Mouse (Mus musculus): ENCODE data around the gene Xirp2.

Gene Xirp2

DNA sequence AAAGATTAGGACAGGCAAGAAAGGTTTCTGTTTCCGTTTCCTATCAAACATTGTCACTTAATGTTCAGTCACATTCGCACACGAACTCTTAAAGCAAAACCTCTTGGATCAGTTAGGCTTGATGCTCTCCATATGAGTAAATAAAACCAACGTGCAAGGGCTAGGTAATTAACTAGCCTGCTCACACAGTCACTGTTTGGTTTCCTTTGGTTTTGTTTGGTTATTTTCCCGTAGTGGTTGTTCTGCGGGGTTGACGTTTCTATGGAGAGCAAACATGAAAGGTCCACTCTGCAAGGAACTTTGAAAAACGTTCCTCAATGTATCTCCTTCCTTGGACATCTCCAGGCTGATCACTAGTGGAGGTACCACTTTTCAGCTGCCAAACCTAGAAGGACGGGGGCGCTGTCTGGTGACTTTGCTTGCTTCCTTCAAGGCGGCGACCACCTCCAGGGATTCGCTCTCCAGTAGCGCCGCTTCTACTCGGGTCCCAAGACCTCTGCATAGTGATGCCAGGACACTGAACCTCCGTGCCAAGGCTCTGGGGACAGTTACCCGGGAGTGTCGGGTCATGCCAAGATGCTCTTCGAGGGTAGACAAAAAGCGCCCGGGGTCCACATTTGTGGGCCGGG is 119.2 kb downstream of the Xirp2 start:
- DNase-seq (ENCODE audit: extremely low read depth, low read depth), result no peak

DNA sequence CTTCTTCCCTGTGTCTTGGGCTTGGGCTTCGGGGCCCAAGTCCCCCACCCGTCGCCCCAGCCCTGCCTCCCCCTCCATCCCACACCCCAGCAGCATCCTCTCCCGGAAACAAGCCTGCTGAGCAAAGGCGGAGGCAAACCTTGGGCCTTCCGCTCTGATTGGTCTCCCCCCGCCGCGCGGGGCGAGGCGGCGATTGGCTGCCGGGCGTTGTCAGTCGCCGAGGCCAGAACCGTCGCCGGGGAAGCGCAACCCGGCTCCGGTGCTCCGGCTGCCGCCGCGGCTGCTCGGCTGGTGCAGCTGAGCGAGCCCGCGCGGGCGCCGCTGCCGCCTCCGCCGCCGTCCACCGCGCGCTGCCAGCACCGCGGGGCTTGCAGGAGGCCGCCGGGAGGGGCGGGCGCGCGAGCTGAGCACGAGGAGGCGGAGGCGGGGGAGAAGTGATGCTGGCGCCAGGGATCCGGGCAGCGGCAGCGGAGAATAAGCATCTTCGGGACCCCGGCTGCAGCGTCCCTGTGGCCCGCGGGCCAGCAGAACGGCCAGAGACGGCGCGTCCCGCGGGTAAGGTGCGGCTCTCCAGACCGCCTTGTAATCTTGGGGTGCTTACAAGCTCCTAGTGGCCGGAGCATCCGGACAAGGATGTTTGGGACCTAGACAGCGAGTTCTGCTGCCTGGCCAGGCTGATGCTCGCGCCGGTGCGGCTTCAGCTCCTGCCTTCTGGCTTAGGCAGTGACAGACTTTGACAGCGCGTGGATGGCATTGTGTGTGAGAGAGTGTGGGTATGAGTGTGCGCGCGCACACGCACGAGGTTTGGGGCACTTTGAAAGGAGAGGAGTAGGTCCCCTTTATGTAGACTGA is 119.9 kb downstream of the Xirp2 start, which contains the start of gene B3galt1:
TSS of gene B3galt1 (plus strand) at position 392 of the 852 bp plus-strand sequence.
- DNase-seq (ENCODE audit: extremely low read depth, low read depth), result no peak

DNA sequence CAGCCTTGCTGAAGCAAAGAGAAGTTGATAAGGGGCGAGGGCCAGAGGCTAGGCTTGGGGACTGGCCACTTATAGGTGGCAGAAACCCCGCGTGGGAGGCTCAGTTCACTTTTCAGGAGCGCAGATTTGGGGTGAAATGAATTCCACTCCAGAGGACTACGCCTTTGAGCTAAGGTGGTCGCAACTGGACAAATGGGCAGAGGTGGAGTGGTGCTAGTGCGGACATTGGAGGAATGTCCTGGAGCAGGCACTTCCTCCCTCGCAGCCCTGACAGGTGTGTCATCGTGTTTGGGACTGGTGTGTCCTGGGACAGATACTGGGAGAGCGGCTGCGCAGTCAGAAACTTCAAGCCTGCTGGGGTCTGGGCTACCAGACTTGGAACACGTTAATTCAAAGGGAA is 120.8 kb downstream of the Xirp2 start:
- no peak for DNase-seq (ENCODE audit: extremely low read depth, low read depth)

DNA sequence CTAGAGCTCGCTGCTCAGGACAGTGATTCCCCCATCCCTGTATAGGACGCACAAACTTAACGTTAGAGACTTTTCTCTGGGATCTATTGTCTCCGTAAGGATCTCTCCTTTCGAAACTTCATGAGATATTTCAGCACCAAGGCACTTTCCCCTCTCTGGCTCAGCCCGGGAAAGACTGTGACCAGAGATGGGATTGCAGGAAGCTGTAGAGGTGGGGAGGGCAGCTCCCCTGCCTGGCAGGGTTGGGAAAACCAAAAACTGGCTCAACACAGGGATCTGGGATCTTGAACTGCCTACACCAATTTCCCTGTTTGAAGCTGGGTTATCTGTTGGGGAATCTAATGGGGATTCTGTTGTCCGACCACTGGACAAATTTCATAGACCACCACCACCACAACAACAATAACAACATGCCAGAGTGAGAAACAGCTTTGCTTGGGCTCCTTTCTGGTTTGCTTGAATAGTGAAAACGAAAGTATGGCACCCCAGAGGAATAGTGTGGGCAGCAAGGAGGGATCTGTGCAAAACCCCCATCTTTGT is 121.4 kb downstream of the Xirp2 start:
- no peak for DNase-seq (ENCODE audit: extremely low read depth, low read depth)

Measured in MEL-GATA-1-ER (cell line).